10 mouse cellular contexts compared by ENCODE assay signal in genomic region chr9:14512633-14513445, GRCm38 (mm10). TPM values are rescaled to one million over a fixed set of nuclear protein-coding genes. Genes with fewer than 3 reads are reported as not detected.
A peak's percentile ranks its signal among the peaks of the same experiment; 100 is the strongest.
DNase-seq lines count a peak whose midpoint lies in the region; ATAC-seq and TF ChIP-seq lines count a peak whose summit lies in the region.
"Had no signal": no experiment of that assay in that cellular context is flagged by ENCODE, and none has a peak within 500 bp of the region (broad histone marks: within the 10 kb centered on the region; RNA-seq: fewer than 3 reads in every experiment).

No protein-coding gene starts in this region.

- 77% methylated on average over 9 of the region's 9 CpGs for WGBS in forebrain, embryonic 11.5 days
- WGBS in hindbrain, embryonic 16.5 days = 82% methylated on average over 9 of the region's 9 CpGs
- WGBS in limb, embryonic 11.5 days = 76% methylated on average over 9 of the region's 9 CpGs
- 73% methylated on average over 9 of the region's 9 CpGs for WGBS in midbrain, embryonic 16.5 days

- peaks cover 6% of the 10 kb centered on the region for H3K36me3 ChIP-seq in forebrain, embryonic 11.5 days (ENCODE audit: control insufficient read depth, insufficient read depth, low read length)
- peaks cover 19% of the 10 kb centered on the region for H3K36me3 ChIP-seq in hindbrain, embryonic 16.5 days (ENCODE audit: control insufficient read depth, insufficient read depth, low read length)
- H3K36me3 ChIP-seq in limb, embryonic 11.5 days (ENCODE audit: control insufficient read depth, insufficient read depth, low read length) = no peaks in the 10 kb centered on the region; the same call in 1 of the 2 replicates
- H3K36me3 ChIP-seq in midbrain, embryonic 16.5 days (ENCODE audit: control insufficient read depth, insufficient read depth, low read length) = peaks cover 22% of the 10 kb centered on the region

- no peak overlapping the region for H3K4me2 ChIP-seq in forebrain, embryonic 11.5 days (ENCODE audit: low read depth, low read length, severe bottlenecking)
- no peak overlapping the region for H3K4me2 ChIP-seq in hindbrain, embryonic 16.5 days (ENCODE audit: low read length)
- no peak overlapping the region for H3K4me2 ChIP-seq in limb, embryonic 11.5 days (ENCODE audit: low read depth, severe bottlenecking)
- no peak overlapping the region for H3K4me2 ChIP-seq in midbrain, embryonic 16.5 days (ENCODE audit: low read length)
- H3K4me2 ChIP-seq: heart, embryonic 15.5 days had no signal

- H3K27me3 ChIP-seq in forebrain, embryonic 11.5 days (ENCODE audit: control insufficient read depth, insufficient read depth, low read length) = no peaks in the 10 kb centered on the region
- no peaks in the 10 kb centered on the region for H3K27me3 ChIP-seq in hindbrain, embryonic 16.5 days (replicated peaks; ENCODE audit: control insufficient read depth, insufficient read depth, low read length)
- H3K27me3 ChIP-seq in limb, embryonic 11.5 days (ENCODE audit: control insufficient read depth, insufficient read depth, low read length) = no peaks in the 10 kb centered on the region
- no peaks in the 10 kb centered on the region for H3K27me3 ChIP-seq in midbrain, embryonic 16.5 days (ENCODE audit: control insufficient read depth, insufficient read depth, low read depth, low read length)
- H3K27me3 ChIP-seq: heart, embryonic 15.5 days had no signal

- ATAC-seq in forebrain, embryonic 11.5 days (replicated peaks; ENCODE audit: low FRiP score) = peak; percentile 70; the same call in 1 of the 2 replicates
- peak; percentile 83 for ATAC-seq in hindbrain, embryonic 16.5 days
- no peak for ATAC-seq in limb, embryonic 11.5 days (ENCODE audit: insufficient number of reproducible peaks, low FRiP score, low TSS enrichment, low read depth)
- ATAC-seq in midbrain, embryonic 16.5 days = peak; percentile 75

- peak; percentile 75 for TF ChIP-seq CTCF in gastrocnemius, adult 2 months (IDR thresholded peaks at IDR 0.05)

- peak; percentile 45 for DNase-seq in gastrocnemius, adult 2 months
- DNase-seq in gastrocnemius, adult 8-10 months (ENCODE audit: low spot score in 2 of 2) = no peak
- peak; percentile 31 to 56 for DNase-seq in adrenal gland, postnatal 36 days
- peak; percentile 64 for DNase-seq in forebrain, embryonic 11.5 days (ENCODE audit: low spot score)
- DNase-seq in limb, embryonic 11.5 days (ENCODE audit: low spot score) = peak; percentile 69
- DNase-seq in T-cell, adult 2 months (ENCODE audit: low spot score) = no peak

- no peak overlapping the region for H3K9ac ChIP-seq in forebrain, embryonic 11.5 days (ENCODE audit: low read length)
- no peak overlapping the region for H3K9ac ChIP-seq in hindbrain, embryonic 16.5 days (ENCODE audit: low read depth, low read length)
- H3K9ac ChIP-seq in limb, embryonic 11.5 days (ENCODE audit: low read length) = no peak overlapping the region
- no peak overlapping the region for H3K9ac ChIP-seq in midbrain, embryonic 16.5 days (ENCODE audit: low read depth, low read length)
- H3K9ac ChIP-seq: heart, embryonic 15.5 days had no signal

- no peak overlapping the region for H3K4me3 ChIP-seq in gastrocnemius, adult 2 months
- no peak overlapping the region for H3K4me3 ChIP-seq in forebrain, embryonic 11.5 days (ENCODE audit: low read depth, low read length)
- H3K4me3 ChIP-seq in hindbrain, embryonic 16.5 days (ENCODE audit: low read length) = no peak overlapping the region
- H3K4me3 ChIP-seq in limb, embryonic 11.5 days (ENCODE audit: low read depth, low read length) = no peak overlapping the region
- H3K4me3 ChIP-seq in midbrain, embryonic 16.5 days (ENCODE audit: low read depth, low read length) = no peak overlapping the region
- H3K4me3 ChIP-seq: heart, embryonic 15.5 days had no signal

- no peak overlapping the region for H3K27ac ChIP-seq in gastrocnemius, adult 2 months
- H3K27ac ChIP-seq in forebrain, embryonic 11.5 days (ENCODE audit: low read depth, low read length) = no peak overlapping the region
- no peak overlapping the region for H3K27ac ChIP-seq in hindbrain, embryonic 16.5 days (ENCODE audit: low read depth, low read length)
- no peak overlapping the region for H3K27ac ChIP-seq in limb, embryonic 11.5 days (replicated peaks; ENCODE audit: low read depth, low read length)
- no peak overlapping the region for H3K27ac ChIP-seq in midbrain, embryonic 16.5 days (ENCODE audit: low read length)
- H3K27ac ChIP-seq: heart, embryonic 15.5 days had no signal

- H3K9me3 ChIP-seq in forebrain, embryonic 11.5 days (ENCODE audit: control insufficient read depth, low read length) = no peaks in the 10 kb centered on the region
- H3K9me3 ChIP-seq in hindbrain, embryonic 16.5 days (ENCODE audit: control insufficient read depth, low read length) = no peaks in the 10 kb centered on the region
- H3K9me3 ChIP-seq in limb, embryonic 11.5 days (ENCODE audit: control insufficient read depth, low read length) = no peaks in the 10 kb centered on the region
- H3K9me3 ChIP-seq in midbrain, embryonic 16.5 days (replicated peaks; ENCODE audit: control insufficient read depth, low read length, poor library complexity, severe bottlenecking) = no peaks in the 10 kb centered on the region
- H3K9me3 ChIP-seq: G1E; heart, embryonic 15.5 days had no signal

- no peaks in the 10 kb centered on the region for H3K4me1 ChIP-seq in forebrain, embryonic 11.5 days (replicated peaks; ENCODE audit: control insufficient read depth, insufficient read depth, low read length)
- no peaks in the 10 kb centered on the region for H3K4me1 ChIP-seq in hindbrain, embryonic 16.5 days (ENCODE audit: control insufficient read depth, insufficient read depth, low read depth, low read length)
- H3K4me1 ChIP-seq in limb, embryonic 11.5 days (ENCODE audit: control insufficient read depth, insufficient read depth, low read length) = no peaks in the 10 kb centered on the region
- no peaks in the 10 kb centered on the region for H3K4me1 ChIP-seq in midbrain, embryonic 16.5 days (ENCODE audit: control insufficient read depth, insufficient read depth, low read length)
- H3K4me1 ChIP-seq: heart, embryonic 15.5 days had no signal

- intact Hi-C loops in gastrocnemius, adult 2 months (cut with DNase I) = loop anchor here (1.0 to 2.0 kb wide), 2 partner anchors 186 to 252 kb away; no protein-coding TSS in a partner anchor

RNA-seq across cellular contexts. Expression of gene Cwc15, which starts 12.4 kb away (rescaled TPM):
- total RNA-seq in gastrocnemius, adult 2 months (2021) = 100 to 1,000 TPM; 101 TPM
- total RNA-seq in gastrocnemius, adult 8-10 months (2022) = 10 to 100 TPM; 92.6 to 98.8 (median 96.1) TPM
- total RNA-seq in adrenal gland, postnatal 36 days (2021) = 100 to 1,000 TPM; 110 to 143 TPM
- 172 and 203 TPM in 2 replicates for polyA plus RNA-seq in forebrain, embryonic 11.5 days (2014; fragmentation: Nextera tagmentation; extraction: Ambion mirVana)
- 132 and 134 TPM in 2 replicates for polyA plus RNA-seq in hindbrain, embryonic 16.5 days (2015; fragmentation: Nextera tagmentation; extraction: Ambion mirVana)
- 201 and 203 TPM in 2 replicates for polyA plus RNA-seq in limb, embryonic 11.5 days (2014; fragmentation: Nextera tagmentation; extraction: Ambion mirVana)
- 145 TPM in 2 replicates for polyA plus RNA-seq in midbrain, embryonic 16.5 days (2015; fragmentation: Nextera tagmentation; extraction: Ambion mirVana)

RNA-seq across cellular contexts. Expression of gene Kdm4d, which starts 12.6 kb away (rescaled TPM):
- total RNA-seq in gastrocnemius, adult 2 months (2021) = not detected
- total RNA-seq in gastrocnemius, adult 8-10 months (2022) = not detected
- under 1 TPM; 0.23 to 0.53 TPM for total RNA-seq in adrenal gland, postnatal 36 days (2021)
- polyA plus RNA-seq in forebrain, embryonic 11.5 days (2014; fragmentation: Nextera tagmentation; extraction: Ambion mirVana) = 0.33 TPM in 1 of 2 replicates, not detected in the other
- polyA plus RNA-seq in hindbrain, embryonic 16.5 days (2015; fragmentation: Nextera tagmentation; extraction: Ambion mirVana) = 1.2 and 1.3 TPM in 2 replicates
- polyA plus RNA-seq in limb, embryonic 11.5 days (2014; fragmentation: Nextera tagmentation; extraction: Ambion mirVana) = 0.18 TPM in 1 of 2 replicates, not detected in the other
- 0.63 and 1.3 TPM in 2 replicates for polyA plus RNA-seq in midbrain, embryonic 16.5 days (2015; fragmentation: Nextera tagmentation; extraction: Ambion mirVana)

Comparison
In these comparisons a context has a peak if more than half of its experiments do, and no peak if none do; other contexts are left out.
1. DNase-seq: peak in gastrocnemius, adult 2 months (single experiment), adrenal gland, postnatal 36 days (2 of 2), forebrain, embryonic 11.5 days (single experiment) and limb, embryonic 11.5 days (single experiment); none in gastrocnemius, adult 8-10 months (0 of 2) and T-cell, adult 2 months (single experiment).